Mouse (Mus musculus): Measurements from ENCODE around the gene Il1a. TPM values are rescaled to one million over a fixed set of nuclear protein-coding genes. Genes with fewer than 3 reads are reported as not detected.

Il1a gene
- total RNA-seq, 2 experiments from 2014 or later, result 0.34 to 0.40 TPM

GRCm38 (mm10) chr2:129265316-129265715 lies 44.5 kb downstream of the Il1a start:
- no peak for DNase-seq (ENCODE audit: low spot score in 2 of 2)

- DNase-seq (ENCODE audit: low spot score in 2 of 2), result no peak
These were observed 46.7 kb downstream of the Il1a start for GRCm38 (mm10) chr2:129263073-129263472.

DNA sequence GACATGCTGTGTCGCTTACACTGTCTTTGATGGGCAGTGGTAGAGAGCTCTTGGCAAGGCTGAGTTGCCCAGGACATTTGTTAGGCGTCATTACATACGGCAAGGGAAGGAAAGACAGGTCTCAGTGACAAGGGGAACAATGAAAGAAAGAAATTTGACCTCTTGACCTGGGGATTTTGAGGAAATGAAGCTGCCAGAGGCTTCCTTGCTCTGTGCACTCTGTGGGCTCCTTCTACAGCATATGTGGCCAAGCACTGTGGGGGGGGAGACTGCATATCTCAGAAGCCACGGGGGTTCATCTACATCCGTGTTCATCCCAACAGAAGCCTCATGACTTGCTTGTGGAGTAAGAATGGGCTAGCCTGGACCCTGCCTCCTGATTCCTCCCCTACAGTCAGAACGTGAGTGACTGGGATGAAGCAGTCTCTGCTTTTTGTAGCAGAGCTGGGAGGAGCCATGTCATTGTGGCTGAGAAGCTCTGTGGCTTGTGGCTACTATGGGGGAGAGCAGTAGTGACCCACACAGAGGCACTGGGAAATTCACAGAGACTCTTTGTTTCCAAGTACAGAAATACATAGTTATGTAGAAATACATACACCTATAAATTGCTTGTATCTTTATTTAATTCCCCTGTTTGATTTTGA lies 48.5 kb downstream of the Il1a start:
- no peak for DNase-seq (ENCODE audit: low spot score in 2 of 2)

- no peak for DNase-seq (ENCODE audit: low spot score in 2 of 2)
These were observed 49.1 kb downstream of the Il1a start for GRCm38 (mm10) chr2:129260646-129261045.

GRCm38 (mm10) chr2:129258475-129259211 lies 51.1 kb downstream of the Il1a start:
- peak in 1 of 2 experiments; percentile 44 for DNase-seq (ENCODE audit: low spot score in 2 of 2)

DNA sequence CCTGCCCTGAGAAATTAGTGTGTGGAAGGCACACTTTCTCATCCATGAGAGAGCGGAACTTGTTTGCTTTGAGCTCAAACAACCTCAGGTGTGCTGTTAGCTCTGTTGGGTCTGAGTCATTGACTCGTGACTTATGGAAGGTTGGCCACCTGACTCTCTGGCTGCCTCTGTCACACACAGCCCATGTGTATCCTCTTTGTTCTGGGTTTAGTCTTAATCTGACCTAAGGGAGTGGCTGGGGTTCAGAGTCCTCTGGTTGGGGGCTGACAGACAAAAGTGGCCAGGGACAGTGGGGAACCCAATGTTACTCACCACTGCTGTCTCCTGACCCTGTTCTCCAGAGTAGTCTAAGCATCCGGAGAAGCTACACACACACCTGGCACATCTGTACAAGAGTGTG lies 51.7 kb downstream of the Il1a start:
- DNase-seq (ENCODE audit: low spot score in 2 of 2), result no peak

- DNase-seq (ENCODE audit: low spot score in 2 of 2), result no peak
These were observed 53.8 kb downstream of the Il1a start for GRCm38 (mm10) chr2:129256006-129256405.

GRCm38 (mm10) chr2:129254076-129254475 lies 55.7 kb downstream of the Il1a start:
- DNase-seq (ENCODE audit: low spot score in 2 of 2), result no peak

- DNase-seq (ENCODE audit: low spot score in 2 of 2), result no peak
These were observed 56.2 kb downstream of the Il1a start for GRCm38 (mm10) chr2:129253631-129253970.

DNA sequence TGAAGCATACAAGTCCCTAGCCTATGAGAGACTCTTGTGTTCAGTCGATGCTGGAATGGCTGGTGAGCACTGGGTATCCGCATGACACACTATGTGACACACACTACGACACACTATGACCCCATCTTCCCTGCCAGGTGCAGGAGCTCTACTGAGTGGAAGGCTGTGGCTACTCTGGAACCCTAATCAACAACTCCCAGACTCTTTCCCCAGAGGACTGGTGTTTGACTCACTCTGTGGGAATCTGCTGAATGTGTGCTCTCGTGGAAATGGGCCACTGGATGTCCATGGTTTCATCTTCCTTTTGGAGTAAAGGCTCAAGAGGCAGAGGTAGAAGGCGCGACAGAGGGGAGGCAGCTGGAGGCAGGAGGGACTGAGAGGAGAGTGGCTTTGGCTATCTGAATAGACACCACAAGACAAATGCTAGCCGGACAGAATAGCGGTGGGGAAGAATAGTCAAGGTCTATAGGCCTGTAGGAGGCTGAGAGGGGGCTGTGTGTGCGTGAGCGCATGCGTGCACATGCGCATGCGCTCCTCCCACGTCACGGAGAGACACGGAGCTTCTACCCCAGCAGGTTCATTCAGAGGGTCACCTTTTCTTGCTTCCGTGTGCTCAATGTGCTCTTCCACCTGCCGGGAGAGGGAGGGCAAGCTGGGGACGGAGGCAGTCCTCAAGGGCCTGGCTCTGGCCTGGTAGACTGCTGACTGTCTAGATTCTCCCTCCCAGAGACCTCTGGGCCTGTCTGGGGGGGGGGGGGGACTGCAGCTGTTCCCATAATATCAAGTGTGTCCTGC lies 56.7 kb downstream of the Il1a start:
- no peak for DNase-seq (ENCODE audit: low spot score in 2 of 2)

Other genes with a start within 250 kb of the Il1a start
- gene Ttl, start 244.0 kb downstream of the Il1a start, total RNA-seq (2021), result 10 to 100 TPM; 15.5 to 18.1 TPM
- 10 to 100 TPM; 24.3 to 29.1 TPM for gene Polr1b, start 209.0 kb downstream of the Il1a start, total RNA-seq (2021)
- gene Chchd5, start 180.3 kb downstream of the Il1a start, total RNA-seq (2021), result 10 to 100 TPM; 26.8 to 28.5 TPM
- 10 to 100 TPM; 29.2 to 35.3 TPM for gene Slc20a1, start 111.2 kb downstream of the Il1a start, total RNA-seq (2021)
- 10 to 100 TPM; 16.8 to 18.1 TPM for gene Ckap2l, start 12.8 kb downstream of the Il1a start, total RNA-seq (2021)
- under 1 TPM; 0.23 to 0.67 TPM for gene Il1b, start 61.2 kb upstream of the Il1a start, total RNA-seq (2021)
- gene F830045P16Rik, start 226.6 kb upstream of the Il1a start, total RNA-seq (2021), result not detected